Mouse (Mus musculus) liver, embryonic 15.5 days (tissue): ENCODE results near the gene Gm4969. TPM values are rescaled to one million over a fixed set of nuclear protein-coding genes. Genes with fewer than 3 reads are reported as not detected.
A peak's percentile ranks its signal among the peaks of the same experiment; 100 is the strongest.

ENCODE experiments used
- ATAC-seq: fragments of 200-750 bp; cut with Nextera tagmentation; 2 replicates; pipeline ENCODE4 v1.8.0; 2017; ENCODE audit warnings: moderate number of reproducible peaks, mild to moderate bottlenecking, moderate library complexity; ENCODE audit not compliant: insufficient read depth
- H3K27ac ChIP-seq: fragments of 300-500 bp; sonication (generic); replicated peaks from 2 replicates; pipeline ENCODE4 v1.5.1; 2015; ENCODE audit warnings: mild to moderate bottlenecking, inconsistent platforms
- H3K27me3 ChIP-seq: fragments of 300-500 bp; sonication (generic); 2 replicates; pipeline ENCODE4 v1.6.1; 2015; ENCODE audit warnings: mild to moderate bottlenecking, inconsistent platforms
- H3K36me3 ChIP-seq: fragments of 300-500 bp; sonication (generic); replicated peaks from 2 replicates; pipeline ENCODE4 v1.6.1; 2015; ENCODE audit warnings: moderate library complexity, mild to moderate bottlenecking, inconsistent platforms
- H3K4me1 ChIP-seq: fragments of 300-500 bp; sonication (generic); replicated peaks from 2 replicates; pipeline ENCODE4 v1.6.1; 2015; ENCODE audit warnings: inconsistent platforms
- H3K4me2 ChIP-seq: fragments of 300-500 bp; sonication (generic); 2 replicates; pipeline ENCODE4 v1.6.1; 2015; ENCODE audit warnings: moderate library complexity, mild to moderate bottlenecking, inconsistent platforms
- H3K4me3 ChIP-seq: fragments of 300-500 bp; sonication (generic); replicated peaks from 2 replicates; pipeline ENCODE4 v1.5.1; 2015; ENCODE audit warnings: mild to moderate bottlenecking, inconsistent platforms
- H3K9ac ChIP-seq: fragments of 300-500 bp; sonication (generic); 2 replicates; pipeline ENCODE4 v1.6.1; 2015; ENCODE audit warnings: moderate library complexity, mild to moderate bottlenecking, inconsistent platforms
- H3K9me3 ChIP-seq: fragments of 300-500 bp; sonication (generic); replicated peaks from 2 replicates; pipeline ENCODE4 v1.6.1; 2016; ENCODE audit warnings: inconsistent platforms
- WGBS: fragments of 180-500 bp; shearing (Covaris S2); methylation state at CpG from one replicate; pipeline ENCODE4 v1.1.7; 2015; ENCODE audit warnings: mixed read lengths; ENCODE audit not compliant: insufficient replicate concordance; 5-methylcytosine and 5-hydroxymethylcytosine counted together
- polyA plus RNA-seq: library from polyadenylated mRNA; unstranded; fragments of >200 nt; fragmentation: Nextera tagmentation; extraction: Ambion mirVana; gene quantifications from 2 replicates; pipeline ENCODE4 v1.2.1, GENCODE M21; 2015

Gene Gm4969
- 0.14 and 0.17 TPM in 2 replicates for polyA plus RNA-seq

DNA sequence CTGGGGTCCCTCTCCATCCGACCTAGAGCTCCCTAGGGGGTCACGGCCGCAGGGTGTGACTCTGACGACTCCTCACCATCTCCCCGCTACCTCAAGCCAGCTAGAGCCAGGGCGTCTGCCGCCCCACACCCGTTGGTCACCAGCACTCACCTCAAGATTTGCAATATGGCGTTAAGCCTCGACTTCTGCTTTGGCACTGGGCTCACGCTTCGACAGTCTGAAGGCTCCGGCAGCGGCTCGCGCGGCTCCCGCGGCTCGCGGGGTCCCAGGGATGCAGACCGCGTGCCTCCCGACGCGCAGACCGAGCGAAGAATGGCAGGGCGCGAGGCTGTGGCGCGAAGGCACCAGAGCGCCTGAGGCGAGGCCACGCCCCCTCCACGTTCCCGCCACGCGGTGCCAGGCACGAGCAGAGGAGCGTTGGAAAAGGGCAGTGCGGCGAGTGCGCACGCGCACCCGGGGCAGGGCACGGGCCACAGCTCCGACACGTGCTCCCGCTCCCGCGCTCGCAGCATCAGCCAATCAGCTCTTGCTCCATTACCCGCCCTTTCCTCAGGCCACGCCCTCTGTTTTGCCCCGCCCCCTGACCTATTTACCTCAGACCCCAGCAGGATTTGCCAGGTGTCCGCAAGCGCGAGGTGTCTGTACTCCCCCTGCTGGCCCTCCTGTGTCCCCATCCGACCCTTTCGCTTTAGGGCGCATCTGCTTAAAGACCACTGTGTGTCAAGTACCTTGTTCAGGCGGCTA, at the start of gene Gm4969:
Gene Gm4969, minus strand, starts transcription at position 341 of the 744 bp plus-strand sequence.
- WGBS = 26% methylated on average over 64 of the region's 64 CpGs
- Histone ChIP-seq H3K27ac (no peak within 1 kb of the TSS), H3K9me3 (no peaks in the 10 kb centered on the region; the same call in 1 of the 2 replicates), H3K4me1 (peaks cover 25% of the 10 kb centered on the region), H3K4me3 (peak within 1 kb of the TSS; percentile 76), H3K27me3 (peaks cover 26% of the 10 kb centered on the region), H3K4me2 (peak within 1 kb of the TSS; percentile 83), H3K36me3 (no peaks in the 10 kb centered on the region), H3K9ac (no peak within 1 kb of the TSS)
- no peak for ATAC-seq

DNA sequence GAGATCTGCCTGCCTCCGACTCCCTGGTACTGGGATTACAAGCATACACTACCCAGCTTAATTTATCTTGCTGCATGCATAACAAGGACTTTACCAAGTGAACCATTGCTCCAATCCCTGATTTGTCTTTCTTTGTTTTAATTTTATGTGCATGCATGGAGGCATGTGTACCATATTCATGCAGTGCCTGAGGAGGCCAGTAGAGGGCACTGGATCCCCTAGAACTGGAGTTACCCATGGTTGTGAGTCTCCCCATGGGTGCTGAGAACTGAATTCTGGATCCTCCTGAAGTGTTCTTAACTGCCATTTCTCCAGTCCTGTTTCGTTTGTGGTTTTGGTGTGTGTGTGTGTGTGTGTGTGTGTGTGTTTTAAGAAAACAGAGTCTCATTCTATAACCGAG, 48.8 kb upstream of the Gm4969 start:
- H3K4me2 ChIP-seq = no peak overlapping the region
- H3K27me3 ChIP-seq = peaks cover 87% of the 10 kb centered on the region
- H3K27ac ChIP-seq = no peak overlapping the region
- WGBS = 62% methylated on average over 3 of the region's 3 CpGs
- ATAC-seq = no peak
- H3K36me3 ChIP-seq = no peaks in the 10 kb centered on the region
- H3K9ac ChIP-seq = no peak overlapping the region
- peaks cover 30% of the 10 kb centered on the region for H3K4me1 ChIP-seq
- no peaks in the 10 kb centered on the region for H3K9me3 ChIP-seq
- H3K4me3 ChIP-seq = no peak overlapping the region

DNA sequence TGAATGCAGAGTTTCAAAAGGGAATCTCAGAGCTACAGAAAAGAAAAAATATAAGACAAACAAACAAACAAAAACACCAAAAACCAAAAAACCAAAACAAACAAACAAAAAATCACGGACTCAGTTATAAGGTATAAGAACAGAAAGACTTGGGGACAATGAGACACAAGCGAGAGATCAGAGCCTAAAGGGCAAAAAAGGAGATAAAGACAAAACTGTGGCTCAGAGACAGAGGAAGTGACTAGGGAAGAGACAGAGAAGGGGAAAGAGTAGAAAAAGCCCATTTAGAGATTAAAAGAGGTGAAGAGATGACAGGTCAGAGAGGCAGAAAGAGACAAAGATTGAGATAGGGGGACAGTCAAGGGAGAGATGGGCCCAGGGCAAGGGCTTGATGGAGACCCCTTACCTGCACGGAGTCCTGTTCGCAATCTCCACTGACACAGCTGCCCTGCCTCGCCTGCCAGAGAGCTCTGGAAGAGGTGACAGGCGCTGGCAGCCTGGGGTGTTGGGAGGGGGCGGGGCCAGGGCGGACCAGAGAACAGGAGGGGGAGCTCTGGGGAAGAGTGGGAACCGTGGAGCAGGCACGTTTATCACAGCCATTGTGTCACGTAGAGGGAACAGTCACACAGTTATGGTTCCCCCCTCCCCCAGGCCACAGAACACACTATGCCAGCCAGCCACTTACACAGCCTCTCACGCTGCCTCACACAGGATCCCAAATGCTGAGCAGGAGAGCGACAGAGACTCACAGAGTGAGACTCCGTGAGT, 47.7 kb upstream of the Gm4969 start, which contains the start of gene Gipr:
Gene Gipr, minus strand, starts transcription at position 472 of the 768 bp plus-strand sequence.
- Histone ChIP-seq H3K9ac (no peak within 1 kb of the TSS), H3K36me3 (no peaks in the 10 kb centered on the region), H3K4me2 (peak within 1 kb of the TSS; percentile 48), H3K27me3 (peaks cover 86% of the 10 kb centered on the region), H3K27ac (no peak within 1 kb of the TSS), H3K9me3 (no peaks in the 10 kb centered on the region), H3K4me1 (peaks cover 28% of the 10 kb centered on the region), H3K4me3 (peak within 1 kb of the TSS; percentile 4; the same call in 1 of the 2 replicates)
- ATAC-seq = no peak
- WGBS = 9% methylated on average over 14 of the region's 14 CpGs

DNA sequence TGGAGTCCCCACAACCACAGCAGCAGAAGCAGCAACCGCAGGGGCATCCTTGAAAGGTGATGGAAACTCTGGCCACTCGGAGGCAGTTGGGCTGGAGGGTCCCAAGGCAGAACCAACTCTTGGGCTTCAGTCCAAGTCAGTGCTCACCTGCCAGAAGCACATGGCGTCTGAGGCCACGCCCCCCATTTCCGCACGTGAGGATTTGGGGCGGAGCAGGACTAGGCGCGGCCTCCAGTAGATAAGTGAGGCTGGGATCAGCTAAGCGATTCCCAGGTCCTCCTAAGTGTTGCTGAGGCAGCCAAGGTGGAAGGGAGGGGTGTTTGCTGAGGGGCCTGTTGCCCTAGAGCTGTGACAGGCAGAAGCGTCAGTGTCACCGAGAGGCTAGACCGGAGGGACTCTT, 46.8 kb upstream of the Gm4969 start:
- no peak overlapping the region for H3K27ac ChIP-seq
- peak overlapping the region; percentile 48 for H3K4me2 ChIP-seq
- 0 out of 2 replicates have a peak, but pooled peaks have one; percentile 37 for ATAC-seq
- H3K4me1 ChIP-seq = peaks cover 37% of the 10 kb centered on the region
- WGBS = 2% methylated on average over 13 of the region's 13 CpGs
- no peaks in the 10 kb centered on the region for H3K36me3 ChIP-seq
- H3K27me3 ChIP-seq = peaks cover 91% of the 10 kb centered on the region
- H3K4me3 ChIP-seq = peak overlapping the region; percentile 4; the same call in 1 of the 2 replicates
- H3K9ac ChIP-seq = no peak overlapping the region
- H3K9me3 ChIP-seq = no peaks in the 10 kb centered on the region

DNA sequence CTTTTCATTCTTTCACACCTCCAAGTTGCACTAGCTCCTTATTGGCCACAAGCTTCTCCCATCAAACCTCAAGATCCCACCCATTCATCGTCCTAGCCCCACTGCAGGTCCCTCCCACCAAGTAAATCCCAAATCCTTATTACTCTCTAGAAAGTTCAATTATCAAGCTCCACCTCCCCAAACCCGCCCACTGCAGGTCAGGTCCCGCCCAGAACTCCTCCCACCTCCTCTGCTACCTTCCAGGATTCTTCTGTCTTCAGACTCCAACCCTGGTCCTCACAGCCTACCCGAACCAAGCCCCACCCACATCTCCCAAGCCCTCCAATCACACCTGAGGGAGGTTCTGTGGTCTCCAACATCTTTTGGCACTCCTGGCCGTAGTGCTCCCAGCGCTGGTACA, 46.0 kb upstream of the Gm4969 start:
- no peak overlapping the region for H3K4me3 ChIP-seq
- H3K27me3 ChIP-seq = peaks cover 91% of the 10 kb centered on the region

DNA sequence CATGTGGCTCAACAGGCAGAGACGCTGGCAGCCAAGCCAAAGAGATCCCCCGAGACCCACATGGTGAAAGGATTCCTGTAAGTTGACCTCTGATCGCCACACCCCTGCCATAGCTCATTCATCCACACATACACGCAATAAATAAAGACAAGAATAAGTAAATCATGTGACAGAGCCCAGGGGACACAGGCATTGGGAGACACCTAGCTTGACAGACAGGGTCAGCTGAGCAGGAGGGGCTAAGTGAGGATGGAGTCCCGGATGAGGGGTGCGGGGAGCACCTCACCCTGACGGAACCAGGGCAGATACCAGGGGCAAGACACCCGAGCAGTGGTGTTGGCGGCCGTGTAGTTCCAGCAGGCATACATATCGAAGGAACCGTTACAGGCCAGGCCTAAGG, 45.6 kb upstream of the Gm4969 start:
- 24% methylated on average over 12 of the region's 12 CpGs for WGBS
- Histone ChIP-seq H3K36me3 (no peaks in the 10 kb centered on the region), H3K4me2 (peak overlapping the region; percentile 48; the same call in 1 of the 2 replicates), H3K9me3 (no peaks in the 10 kb centered on the region), H3K4me1 (peaks cover 42% of the 10 kb centered on the region), H3K4me3 (no peak overlapping the region), H3K9ac (no peak overlapping the region), H3K27ac (no peak overlapping the region), H3K27me3 (peaks cover 93% of the 10 kb centered on the region)
- no peak for ATAC-seq

More for the DNA sequence above, 46.0 kb upstream of the Gm4969 start:
- Histone ChIP-seq H3K9ac (no peak overlapping the region), H3K36me3 (no peaks in the 10 kb centered on the region), H3K9me3 (no peaks in the 10 kb centered on the region), H3K27ac (no peak overlapping the region), H3K4me2 (peak overlapping the region; percentile 48), H3K4me1 (peaks cover 42% of the 10 kb centered on the region)
- WGBS = 1% methylated on average over 6 of the region's 6 CpGs
- ATAC-seq = no peak

DNA sequence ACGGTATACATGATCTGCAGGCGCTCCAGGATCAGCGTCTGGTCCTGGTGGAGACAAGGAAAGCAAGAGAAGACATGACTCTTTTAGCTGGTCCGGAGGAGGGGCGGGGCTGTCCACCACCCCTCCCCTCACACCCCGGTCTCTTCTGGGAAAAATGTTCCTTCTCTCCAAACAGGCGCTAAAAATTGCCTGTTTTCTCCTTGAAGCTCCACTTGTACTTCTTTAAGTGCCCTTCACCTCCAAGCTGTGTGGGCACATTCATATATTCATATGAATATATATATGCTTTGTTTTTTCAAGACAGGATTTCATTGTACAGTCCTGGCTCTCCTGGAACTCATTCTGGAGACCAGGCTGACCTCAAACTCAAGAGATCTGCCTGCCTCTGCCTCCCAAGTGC, 44.8 kb upstream of the Gm4969 start:
- Histone ChIP-seq H3K27me3 (peaks cover 90% of the 10 kb centered on the region), H3K4me3 (no peak overlapping the region), H3K4me1 (peaks cover 44% of the 10 kb centered on the region), H3K9ac (no peak overlapping the region), H3K27ac (no peak overlapping the region), H3K4me2 (no peak overlapping the region), H3K9me3 (no peaks in the 10 kb centered on the region), H3K36me3 (no peaks in the 10 kb centered on the region)
- ATAC-seq = no peak
- WGBS = 66% methylated on average over 7 of the region's 7 CpGs

DNA sequence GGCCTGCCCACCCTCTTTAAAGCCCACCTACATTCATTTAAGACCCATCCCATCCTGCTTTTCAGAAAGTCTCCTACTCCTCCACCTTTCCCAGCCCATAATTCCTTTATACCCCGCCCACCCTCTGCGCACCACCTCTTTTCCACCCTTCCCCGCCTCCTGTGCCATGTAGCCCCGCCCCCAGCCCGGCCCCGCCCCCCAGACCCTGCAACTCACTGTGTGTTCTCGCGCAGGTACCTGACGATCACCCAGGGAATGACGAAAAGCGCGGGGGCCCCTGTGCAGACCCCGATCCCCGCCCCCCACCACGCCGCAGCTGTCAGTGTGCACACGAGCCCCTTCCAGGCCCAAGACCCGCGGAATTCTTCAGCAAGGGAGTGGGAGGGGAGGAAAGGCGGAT, 41.9 kb upstream of the Gm4969 start:
- Histone ChIP-seq H3K36me3 (no peaks in the 10 kb centered on the region), H3K9me3 (no peaks in the 10 kb centered on the region), H3K4me3 (peak overlapping the region; percentile 47), H3K4me2 (peak overlapping the region; percentile 73), H3K27ac (no peak overlapping the region), H3K9ac (peak overlapping the region; percentile 30; the same call in 1 of the 2 replicates), H3K4me1 (peaks cover 48% of the 10 kb centered on the region), H3K27me3 (peaks cover 70% of the 10 kb centered on the region)
- ATAC-seq = 0 out of 2 replicates have a peak, but pooled peaks have one; percentile 35
- 1% methylated on average over 20 of the region's 20 CpGs for WGBS

DNA sequence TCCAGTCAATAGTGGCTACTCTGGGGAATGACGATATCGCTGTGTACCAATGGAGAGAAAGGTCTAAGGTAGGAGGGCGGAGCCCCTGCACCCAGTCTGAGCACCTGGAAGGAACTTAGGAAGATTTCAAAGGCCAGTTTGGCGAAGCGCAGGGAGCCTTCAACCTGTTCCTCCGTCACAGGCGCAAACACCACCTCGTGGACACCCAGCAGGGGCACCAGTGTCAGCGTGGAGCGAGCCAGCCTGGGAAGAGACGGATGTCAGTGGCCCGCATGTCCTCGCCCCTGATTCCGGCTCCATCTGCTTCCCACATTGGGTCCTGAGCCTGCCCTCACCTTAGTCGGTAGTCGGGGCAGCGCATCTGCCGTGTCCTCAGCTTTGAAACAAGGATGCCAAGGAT, 41.2 kb upstream of the Gm4969 start:
- Histone ChIP-seq H3K4me1 (peaks cover 41% of the 10 kb centered on the region), H3K36me3 (no peaks in the 10 kb centered on the region), H3K4me2 (peak overlapping the region; percentile 73; the same call in 1 of the 2 replicates), H3K9ac (no peak overlapping the region), H3K27me3 (peaks cover 63% of the 10 kb centered on the region), H3K9me3 (no peaks in the 10 kb centered on the region), H3K4me3 (no peak overlapping the region), H3K27ac (no peak overlapping the region)
- no peak for ATAC-seq
- WGBS = 13% methylated on average over 18 of the region's 18 CpGs

DNA sequence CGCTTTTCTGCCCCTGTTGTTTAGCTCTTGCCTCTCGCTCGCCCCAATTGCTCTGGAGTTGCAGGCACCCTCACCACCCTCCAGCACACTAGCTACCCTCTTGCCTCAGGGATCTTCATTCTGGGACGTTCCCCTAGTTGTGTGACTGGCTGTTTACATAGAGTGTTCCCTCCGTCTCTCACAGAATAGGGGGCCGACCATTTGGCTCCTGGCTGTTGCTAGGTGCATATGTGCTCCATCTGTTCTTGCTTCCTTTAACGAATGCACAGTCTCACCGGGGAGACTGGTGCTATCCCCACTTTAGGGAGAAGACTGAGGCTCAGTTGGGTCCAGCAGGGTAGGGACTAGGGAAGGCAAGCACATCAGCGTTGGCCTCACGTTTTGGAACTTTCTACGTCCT, 40.4 kb upstream of the Gm4969 start:
- H3K36me3 ChIP-seq = peaks cover 5% of the 10 kb centered on the region
- H3K4me1 ChIP-seq = peaks cover 34% of the 10 kb centered on the region
- no peaks in the 10 kb centered on the region for H3K9me3 ChIP-seq
- no peak for ATAC-seq
- 63% methylated on average over 11 of the region's 11 CpGs for WGBS
- H3K27ac ChIP-seq = no peak overlapping the region
- H3K9ac ChIP-seq = no peak overlapping the region
- H3K27me3 ChIP-seq = peaks cover 55% of the 10 kb centered on the region
- H3K4me2 ChIP-seq = no peak overlapping the region
- H3K4me3 ChIP-seq = no peak overlapping the region
